Comparison of ENCODE assay signal across 26 mouse cellular contexts in the genomic region with DNA sequence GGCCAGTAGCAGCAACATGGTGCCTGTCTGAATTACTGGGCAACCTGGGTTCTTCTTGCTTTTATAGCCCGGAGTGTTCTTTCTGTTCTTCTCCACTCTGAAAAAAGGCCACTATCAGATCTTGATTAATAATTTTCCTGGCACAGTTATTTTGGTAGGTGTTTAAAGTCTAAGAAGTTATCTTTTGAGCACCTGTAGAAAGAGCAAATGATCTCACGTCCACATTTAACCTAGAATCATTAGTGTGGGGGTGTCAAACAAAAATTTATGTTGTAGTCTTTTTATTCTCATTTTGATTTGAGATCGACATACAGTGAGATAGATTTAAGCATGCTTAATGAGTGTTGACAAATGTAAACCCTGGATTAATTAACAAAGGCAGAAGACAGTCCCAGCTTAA. TPM values are rescaled to one million over a fixed set of nuclear protein-coding genes. Genes with fewer than 3 reads are reported as not detected.
DNase-seq lines count a peak whose midpoint lies in the region; ATAC-seq and TF ChIP-seq lines count a peak whose summit lies in the region.
"Had no signal": no experiment of that assay in that cellular context is flagged by ENCODE, and none has a peak within 500 bp of the region (broad histone marks: within the 10 kb centered on the region; RNA-seq: fewer than 3 reads in every experiment).

A gene (minus strand): TSS at position 101 of the 400 bp plus-strand sequence.

- H3K4me1 ChIP-seq in intestine, embryonic 15.5 days (replicated peaks) = no peaks in the 10 kb centered on the region
- H3K4me1 ChIP-seq in intestine, postnatal 0 days (replicated peaks; ENCODE audit: control insufficient read depth, insufficient read depth, low read length) = no peaks in the 10 kb centered on the region
- H3K4me1 ChIP-seq in stomach, embryonic 15.5 days = no peaks in the 10 kb centered on the region
- no peaks in the 10 kb centered on the region for H3K4me1 ChIP-seq in stomach, postnatal 0 days (replicated peaks; ENCODE audit: control insufficient read depth, insufficient read depth)
- H3K4me1 ChIP-seq in stomach, embryonic 16.5 days (ENCODE audit: control insufficient read depth, insufficient read depth, low read length) = no peaks in the 10 kb centered on the region
- H3K4me1 ChIP-seq: embryonic facial prominence, embryonic 12.5 days; forebrain, embryonic 10.5 days; forebrain, embryonic 12.5 days had no signal

- no peak for TF ChIP-seq CTCF in intestine, postnatal 0 days (IDR thresholded peaks at IDR 0.05; ENCODE audit: low read depth)
- no peak for TF ChIP-seq CTCF in stomach, postnatal 0 days (IDR thresholded peaks at IDR 0.05; ENCODE audit: low read depth)

- H3K27ac ChIP-seq in intestine, embryonic 15.5 days = no peak within 1 kb of the TSS
- H3K27ac ChIP-seq in intestine, postnatal 0 days (ENCODE audit: low read depth, low read length) = no peak within 1 kb of the TSS
- H3K27ac ChIP-seq in stomach, embryonic 15.5 days = no peak within 1 kb of the TSS
- H3K27ac ChIP-seq in stomach, postnatal 0 days (replicated peaks) = no peak within 1 kb of the TSS
- no peak within 1 kb of the TSS for H3K27ac ChIP-seq in stomach, embryonic 16.5 days (ENCODE audit: low read length)
- H3K27ac ChIP-seq: embryonic facial prominence, embryonic 10.5 days; embryonic facial prominence, embryonic 12.5 days; forebrain, embryonic 10.5 days; forebrain, embryonic 12.5 days had no signal

- ATAC-seq in intestine, embryonic 15.5 days = no peak
- no peak for ATAC-seq in intestine, postnatal 0 days
- ATAC-seq in stomach, embryonic 15.5 days (ENCODE audit: insufficient read depth, low FRiP score, low read depth) = no peak
- ATAC-seq in stomach, postnatal 0 days (ENCODE audit: low FRiP score, low TSS enrichment) = no peak
- ATAC-seq in stomach, embryonic 16.5 days (ENCODE audit: insufficient read depth, low FRiP score) = no peak
- ATAC-seq: activated CD4-positive, CD25-positive, alpha-beta regulatory T cell, adult 4 months; CD4-positive, CD25-positive, alpha-beta regulatory T cell, adult 4 months; forebrain, embryonic 14.5 days; forebrain, embryonic 16.5 days; Patski had no signal

- no peaks in the 10 kb centered on the region for H3K36me3 ChIP-seq in intestine, embryonic 15.5 days
- H3K36me3 ChIP-seq in intestine, postnatal 0 days (ENCODE audit: control insufficient read depth, insufficient read depth) = no peaks in the 10 kb centered on the region
- H3K36me3 ChIP-seq in stomach, embryonic 15.5 days = no peaks in the 10 kb centered on the region
- H3K36me3 ChIP-seq in stomach, postnatal 0 days (ENCODE audit: control insufficient read depth, insufficient read depth, low read length) = no peaks in the 10 kb centered on the region
- H3K36me3 ChIP-seq in stomach, embryonic 16.5 days (ENCODE audit: control insufficient read depth, insufficient read depth, low read length) = no peaks in the 10 kb centered on the region
- H3K36me3 ChIP-seq: embryonic facial prominence, embryonic 10.5 days; embryonic facial prominence, embryonic 12.5 days; forebrain, embryonic 10.5 days; forebrain, embryonic 12.5 days; G1E had no signal

- H3K9ac ChIP-seq in intestine, embryonic 15.5 days = no peak within 1 kb of the TSS
- H3K9ac ChIP-seq in intestine, postnatal 0 days (ENCODE audit: low read depth, low read length) = no peak within 1 kb of the TSS
- H3K9ac ChIP-seq in stomach, embryonic 15.5 days = no peak within 1 kb of the TSS
- no peak within 1 kb of the TSS for H3K9ac ChIP-seq in stomach, postnatal 0 days (ENCODE audit: low read length)
- H3K9ac ChIP-seq in stomach, embryonic 16.5 days (ENCODE audit: low read length) = no peak within 1 kb of the TSS
- H3K9ac ChIP-seq: embryonic facial prominence, embryonic 12.5 days; forebrain, embryonic 12.5 days had no signal

- TF ChIP-seq EP300 in stomach, postnatal 0 days (optimal IDR thresholded peaks at IDR 0.05) = no peak

- H3K9me3 ChIP-seq in intestine, embryonic 15.5 days = no peaks in the 10 kb centered on the region
- H3K9me3 ChIP-seq in intestine, postnatal 0 days (ENCODE audit: control insufficient read depth) = no peaks in the 10 kb centered on the region
- no peaks in the 10 kb centered on the region for H3K9me3 ChIP-seq in stomach, embryonic 15.5 days
- H3K9me3 ChIP-seq in stomach, postnatal 0 days (ENCODE audit: control insufficient read depth, low read length) = no peaks in the 10 kb centered on the region
- no peaks in the 10 kb centered on the region for H3K9me3 ChIP-seq in stomach, embryonic 16.5 days (replicated peaks; ENCODE audit: control insufficient read depth, low read length)
- H3K9me3 ChIP-seq: embryonic facial prominence, embryonic 10.5 days; embryonic facial prominence, embryonic 12.5 days; forebrain, embryonic 10.5 days; forebrain, embryonic 12.5 days; G1E had no signal

- no peak within 1 kb of the TSS for H3K4me3 ChIP-seq in intestine, embryonic 15.5 days (replicated peaks)
- no peak within 1 kb of the TSS for H3K4me3 ChIP-seq in intestine, postnatal 0 days (ENCODE audit: low read depth, low read length)
- no peak within 1 kb of the TSS for H3K4me3 ChIP-seq in stomach, embryonic 15.5 days (replicated peaks)
- no peak within 1 kb of the TSS for H3K4me3 ChIP-seq in stomach, postnatal 0 days (ENCODE audit: low read depth, low read length)
- H3K4me3 ChIP-seq in stomach, embryonic 16.5 days (replicated peaks; ENCODE audit: low read length) = no peak within 1 kb of the TSS
- H3K4me3 ChIP-seq: embryonic facial prominence, embryonic 10.5 days; embryonic facial prominence, embryonic 12.5 days; erythroblast, embryonic 14.5 days; forebrain, embryonic 10.5 days; forebrain, embryonic 12.5 days had no signal

- no peaks in the 10 kb centered on the region for H3K27me3 ChIP-seq in intestine, embryonic 15.5 days (replicated peaks)
- no peaks in the 10 kb centered on the region for H3K27me3 ChIP-seq in intestine, postnatal 0 days (replicated peaks; ENCODE audit: control insufficient read depth, insufficient read depth, low read length)
- H3K27me3 ChIP-seq in stomach, embryonic 15.5 days (replicated peaks) = no peaks in the 10 kb centered on the region
- no peaks in the 10 kb centered on the region for H3K27me3 ChIP-seq in stomach, postnatal 0 days (ENCODE audit: control insufficient read depth, insufficient read depth, low read length)
- no peaks in the 10 kb centered on the region for H3K27me3 ChIP-seq in stomach, embryonic 16.5 days (ENCODE audit: control insufficient read depth, insufficient read depth, low read length)
- H3K27me3 ChIP-seq: CH12.LX; embryonic facial prominence, embryonic 12.5 days; forebrain, embryonic 12.5 days had no signal

- no peak for DNase-seq in stomach, postnatal 0 days (ENCODE audit: low spot score)
- no peak for DNase-seq in left cerebral cortex, postnatal 4 days
- DNase-seq: adrenal gland, adult 8-10 months; adrenal gland, postnatal 36 days; B cell, adult 2 months; cerebellum, adult 11-12 months; cerebellum, adult 2 months; cerebellum, adult 9-10 months; cerebellum, postnatal 10 days; cerebellum, postnatal 25 days had no signal

- WGBS in intestine, embryonic 15.5 days = 88% methylated on average over 3 of the region's 3 CpGs
- WGBS in intestine, postnatal 0 days = 87% methylated on average over 3 of the region's 3 CpGs
- 76% methylated on average over 3 of the region's 3 CpGs for WGBS in stomach, embryonic 15.5 days
- WGBS in stomach, postnatal 0 days = 69% methylated on average over 3 of the region's 3 CpGs
- 76% methylated on average over 3 of the region's 3 CpGs for WGBS in stomach, embryonic 16.5 days

- intact Hi-C loops in left cerebral cortex, postnatal 4 days (cut with DNase I) = no loop called here

- H3K4me2 ChIP-seq in intestine, embryonic 15.5 days (replicated peaks) = no peak within 1 kb of the TSS
- H3K4me2 ChIP-seq in intestine, postnatal 0 days (replicated peaks; ENCODE audit: low read depth) = no peak within 1 kb of the TSS
- H3K4me2 ChIP-seq in stomach, embryonic 15.5 days = no peak within 1 kb of the TSS
- no peak within 1 kb of the TSS for H3K4me2 ChIP-seq in stomach, postnatal 0 days (replicated peaks; ENCODE audit: low read depth)
- H3K4me2 ChIP-seq in stomach, embryonic 16.5 days (ENCODE audit: low read depth, low read length) = no peak within 1 kb of the TSS
- H3K4me2 ChIP-seq: embryonic facial prominence, embryonic 12.5 days; forebrain, embryonic 12.5 days had no signal

RNA-seq across cellular contexts. Expression of the gene that starts here (rescaled TPM):
- polyA plus RNA-seq in intestine, embryonic 15.5 days (2015; fragmentation: Nextera tagmentation; extraction: Ambion mirVana) = 27.1 and 91.9 TPM in 2 replicates
- 3.7 and 5.2 TPM in 2 replicates for polyA plus RNA-seq in intestine, postnatal 0 days (2015; fragmentation: Nextera tagmentation; extraction: Ambion mirVana)
- 88.0 and 101 TPM in 2 replicates for polyA plus RNA-seq in stomach, embryonic 15.5 days (2015; fragmentation: Nextera tagmentation; extraction: Ambion mirVana)
- 3.5 and 3.8 TPM in 2 replicates for polyA plus RNA-seq in stomach, postnatal 0 days (2015; fragmentation: Nextera tagmentation; extraction: Ambion mirVana)
- 150 and 191 TPM in 2 replicates for polyA plus RNA-seq in stomach, embryonic 16.5 days (2015; fragmentation: Nextera tagmentation; extraction: Ambion mirVana)
- under 1 TPM; 0.14 to 0.34 TPM for total RNA-seq in left cerebral cortex, postnatal 4 days (2021)
- total RNA-seq: CH12.LX had no signal
- polyA plus RNA-seq: activated CD4-positive, CD25-positive, alpha-beta regulatory T cell, adult 4 months; CD4-positive, CD25-positive, alpha-beta regulatory T cell, adult 4 months; embryonic facial prominence, embryonic 10.5 days; embryonic facial prominence, embryonic 12.5 days; erythroblast, embryonic 14.5 days; forebrain, embryonic 10.5 days; forebrain, embryonic 12.5 days; forebrain, embryonic 14.5 days; G1E; Patski had no signal
